Mouse (Mus musculus) G1E (cell line): Measurements from ENCODE around the gene Pxn.

ENCODE experiments used
- CTCF ChIP-seq: IDR thresholded peaks from 2 replicates; pipeline ENCODE4 v1.5.1; 2012; ENCODE audit warnings: low read depth, low read length, inconsistent platforms, mixed read lengths
- GATA1 ChIP-seq: IDR thresholded peaks from 2 replicates; pipeline ENCODE4 v1.6.1; 2012; ENCODE audit warnings: borderline replicate concordance, low read length, inconsistent platforms, mixed read lengths
- GATA2 ChIP-seq: IDR thresholded peaks from 2 replicates; pipeline ENCODE4 v1.6.1; 2012; ENCODE audit warnings: low read depth, low read length, inconsistent platforms, borderline replicate concordance
- POLR2AphosphoS5 ChIP-seq: IDR thresholded peaks from 2 replicates; pipeline ENCODE4 v1.6.1; 2012; ENCODE audit warnings: low read depth, low read length, inconsistent platforms; ENCODE audit not compliant: insufficient replicate concordance
- TAL1 ChIP-seq: conservative IDR thresholded peaks from 2 replicates; pipeline ENCODE4 v1.6.1; 2012; ENCODE audit warnings: low read depth, low read length, inconsistent platforms, mixed read lengths

- TF ChIP-seq CTCF (no peak), TAL1 (no peak), GATA1 (no peak), GATA2 (no peak), POLR2AphosphoS5 (no peak)
Observed at GRCm38 (mm10) chr5:115591028-115591427, 84.6 kb downstream of the Pxn start.
